Mouse (Mus musculus) liver, embryonic 16.5 days (tissue): ENCODE data around the gene Nat8f5. TPM values are rescaled to one million over a fixed set of nuclear protein-coding genes. Genes with fewer than 3 reads are reported as not detected.
"Not testable (repeated sequence)": the region's sequence is repeated elsewhere in the genome, so short reads cannot be mapped to it uniquely, and the experiment has no call there.

Experiments used
- ATAC-seq: fragments of 200-750 bp; cut with Nextera tagmentation; 2 replicates; pipeline ENCODE4 v1.8.0; 2017; ENCODE audit warnings: low read depth, mild to moderate bottlenecking, moderate number of reproducible peaks, moderate library complexity
- H3K27ac ChIP-seq: fragments of 300-500 bp; sonication (generic); 2 replicates; pipeline ENCODE4 v1.5.1; 2014; ENCODE audit warnings: mild to moderate bottlenecking, low read length
- H3K27me3 ChIP-seq: fragments of 300-500 bp; sonication (generic); 2 replicates; pipeline ENCODE4 v1.6.1; 2014; ENCODE audit warnings: low read depth, low read length, mixed read lengths; ENCODE audit not compliant: control insufficient read depth, insufficient read depth
- H3K36me3 ChIP-seq: fragments of 300-500 bp; sonication (generic); 2 replicates; pipeline ENCODE4 v1.6.1; 2014; ENCODE audit warnings: mild to moderate bottlenecking; ENCODE audit not compliant: control insufficient read depth, insufficient read depth
- H3K4me1 ChIP-seq: fragments of 300-500 bp; sonication (generic); 2 replicates; pipeline ENCODE4 v1.6.1; 2014; ENCODE audit warnings: low read depth, low read length, mixed read lengths; ENCODE audit not compliant: control insufficient read depth
- H3K4me2 ChIP-seq: fragments of 300-500 bp; sonication (generic); 2 replicates; pipeline ENCODE4 v1.6.1; 2014; ENCODE audit warnings: low read depth, low read length, mixed read lengths
- H3K4me3 ChIP-seq: fragments of 300-500 bp; sonication (generic); 2 replicates; pipeline ENCODE4 v1.5.1; 2014; ENCODE audit warnings: low read depth, mild to moderate bottlenecking, low read length
- H3K9ac ChIP-seq: fragments of 300-500 bp; sonication (generic); 2 replicates; pipeline ENCODE4 v1.6.1; 2014; ENCODE audit warnings: low read depth, low read length
- H3K9me3 ChIP-seq: fragments of 300-500 bp; sonication (generic); replicated peaks from 2 replicates; pipeline ENCODE4 v1.6.1; 2016; ENCODE audit warnings: low read length; ENCODE audit not compliant: control insufficient read depth
- WGBS: fragments of 180-500 bp; shearing (Covaris S2); extraction: QIAGEN DNeasy Blood & Tissue Kit; methylation state at CpG from one replicate; pipeline ENCODE4 v1.1.7; 2014; ENCODE audit not compliant: insufficient replicate concordance; 5-methylcytosine and 5-hydroxymethylcytosine counted together
- polyA plus RNA-seq: library from polyadenylated mRNA; unstranded; fragments of >200 nt; fragmentation: Nextera tagmentation; extraction: Ambion mirVana; gene quantifications from 2 replicates; pipeline ENCODE4 v1.2.1, GENCODE M21; 2015

Gene Nat8f5
- polyA plus RNA-seq, 1 experiment from 2014 or later: not detected

GRCm38 (mm10) chr6:85823382-85824090 is 2.8 kb upstream of the Nat8f5 start:
- H3K4me3 ChIP-seq: no peak overlapping the region
- no peak overlapping the region for H3K4me2 ChIP-seq
- H3K27me3 ChIP-seq: no peaks in the 10 kb centered on the region
- 60% methylated on average over 1 of the region's 1 CpGs for WGBS
- H3K9me3 ChIP-seq: no peaks in the 10 kb centered on the region
- H3K27ac ChIP-seq: no peak overlapping the region
- no peak overlapping the region for H3K9ac ChIP-seq
- H3K4me1 ChIP-seq: no peaks in the 10 kb centered on the region
- no peak for ATAC-seq
- no peaks in the 10 kb centered on the region for H3K36me3 ChIP-seq

- Histone ChIP-seq H3K27ac (no peak overlapping the region), H3K9ac (no peak overlapping the region), H3K36me3 (no peaks in the 10 kb centered on the region), H3K9me3 (no peaks in the 10 kb centered on the region), H3K4me3 (no peak overlapping the region), H3K27me3 (no peaks in the 10 kb centered on the region), H3K4me1 (no peaks in the 10 kb centered on the region), H3K4me2 (no peak overlapping the region)
- 63% methylated on average over 4 of the region's 4 CpGs for WGBS
- ATAC-seq: no peak
Measured at GRCm38 (mm10) chr6:85822286-85822685, 1.5 kb upstream of the Nat8f5 start.

- H3K9me3 ChIP-seq: no peaks in the 10 kb centered on the region
- 38% methylated on average over 1 of the region's 1 CpGs for WGBS
- no peaks in the 10 kb centered on the region for H3K27me3 ChIP-seq
- no peak overlapping the region for H3K4me2 ChIP-seq
- no peak overlapping the region for H3K9ac ChIP-seq
- no peak overlapping the region for H3K4me3 ChIP-seq
- H3K4me1 ChIP-seq: no peaks in the 10 kb centered on the region
- ATAC-seq: no peak
- H3K27ac ChIP-seq: no peak overlapping the region
- no peaks in the 10 kb centered on the region for H3K36me3 ChIP-seq
Measured at GRCm38 (mm10) chr6:85818338-85818737, 2.4 kb downstream of the Nat8f5 start.

GRCm38 (mm10) chr6:85813339-85813738 is 7.4 kb downstream of the Nat8f5 start:
- no peak overlapping the region for H3K9ac ChIP-seq
- no peaks in the 10 kb centered on the region for H3K36me3 ChIP-seq
- no peak for ATAC-seq
- H3K4me3 ChIP-seq: no peak overlapping the region
- no peaks in the 10 kb centered on the region for H3K4me1 ChIP-seq
- no peaks in the 10 kb centered on the region for H3K9me3 ChIP-seq
- H3K27me3 ChIP-seq: no peaks in the 10 kb centered on the region
- no peak overlapping the region for H3K4me2 ChIP-seq
- no peak overlapping the region for H3K27ac ChIP-seq
- WGBS: 54% methylated on average over 2 of the region's 2 CpGs

- ATAC-seq, H3K27me3 ChIP-seq, H3K27ac ChIP-seq, H3K9ac ChIP-seq, H3K4me1 ChIP-seq, H3K36me3 ChIP-seq, H3K4me3 ChIP-seq, H3K4me2 ChIP-seq, H3K9me3 ChIP-seq: not testable (repeated sequence)
- whole genome bisulfite sequencing: 51% methylated on average over 3 of the region's 3 CpGs
Measured at GRCm38 (mm10) chr6:85810942-85811537, 9.7 kb downstream of the Nat8f5 start.

GRCm38 (mm10) chr6:85810514-85810913 is 10.3 kb downstream of the Nat8f5 start:
- not testable (repeated sequence) for H3K4me2 ChIP-seq, H3K36me3 ChIP-seq, H3K27me3 ChIP-seq, H3K9me3 ChIP-seq, H3K27ac ChIP-seq, H3K4me1 ChIP-seq, ATAC-seq, H3K4me3 ChIP-seq, H3K9ac ChIP-seq
- 63% methylated on average over 2 of the region's 3 CpGs for WGBS

GRCm38 (mm10) chr6:85809784-85810183 is 11.0 kb downstream of the Nat8f5 start:
- H3K4me2 ChIP-seq, H3K27me3 ChIP-seq, H3K4me3 ChIP-seq, H3K27ac ChIP-seq, H3K9me3 ChIP-seq, H3K36me3 ChIP-seq, ATAC-seq, H3K4me1 ChIP-seq, H3K9ac ChIP-seq: not testable (repeated sequence)
- WGBS: 41% methylated on average over 2 of the region's 3 CpGs

- H3K4me3 ChIP-seq, H3K4me2 ChIP-seq, H3K9ac ChIP-seq, H3K9me3 ChIP-seq, H3K36me3 ChIP-seq, H3K27ac ChIP-seq, H3K27me3 ChIP-seq, H3K4me1 ChIP-seq, ATAC-seq: not testable (repeated sequence)
- WGBS: 48% methylated on average over 5 of the region's 5 CpGs
Measured at GRCm38 (mm10) chr6:85803180-85803579, 17.6 kb downstream of the Nat8f5 start.
